Mouse (Mus musculus) intestine, embryonic 16.5 days (tissue): ENCODE measurements at regions not wholly inside any gene's neighbourhood (a gene's known extent, or its start where the extent isn't known, plus 50 kb on each side); places are given as distances from the start of the nearest gene placed in this dataset.

Experiments used
- ATAC-seq: fragments of 200-750 bp; cut with Nextera tagmentation; 2 replicates; pipeline ENCODE4 v1.8.0; 2017; ENCODE audit warnings: moderate TSS enrichment, moderate library complexity
- H3K27ac ChIP-seq: fragments of 300-500 bp; sonication (generic); 2 replicates; pipeline ENCODE4 v1.5.1; 2014; ENCODE audit warnings: mild to moderate bottlenecking, low read length
- H3K27me3 ChIP-seq: fragments of 300-500 bp; sonication (generic); replicated peaks from 2 replicates; pipeline ENCODE4 v1.6.1; 2014; ENCODE audit warnings: low read length, control low read depth, mixed read lengths; ENCODE audit not compliant: control insufficient read depth, insufficient read depth
- H3K36me3 ChIP-seq: fragments of 300-500 bp; sonication (generic); 2 replicates; pipeline ENCODE4 v1.6.1; 2014; ENCODE audit warnings: low read length, control low read depth; ENCODE audit not compliant: control insufficient read depth, insufficient read depth
- H3K4me1 ChIP-seq: fragments of 300-500 bp; sonication (generic); 2 replicates; pipeline ENCODE4 v1.6.1; 2014; ENCODE audit warnings: low read length, control low read depth, mixed read lengths; ENCODE audit not compliant: control insufficient read depth, insufficient read depth
- H3K4me2 ChIP-seq: fragments of 300-500 bp; sonication (generic); 2 replicates; pipeline ENCODE4 v1.6.1; 2014; ENCODE audit warnings: low read depth, low read length, control low read depth
- H3K4me3 ChIP-seq: fragments of 300-500 bp; sonication (generic); 2 replicates; pipeline ENCODE4 v1.5.1; 2014; ENCODE audit warnings: mild to moderate bottlenecking, low read length
- H3K9ac ChIP-seq: fragments of 300-500 bp; sonication (generic); 2 replicates; pipeline ENCODE4 v1.6.1; 2014; ENCODE audit warnings: low read depth, low read length
- H3K9me3 ChIP-seq: fragments of 300-500 bp; sonication (generic); 2 replicates; pipeline ENCODE4 v1.6.1; 2016; ENCODE audit warnings: low read length, control low read depth; ENCODE audit not compliant: control insufficient read depth
- WGBS: fragments of 180-500 bp; shearing (Covaris S2); extraction: QIAGEN DNeasy Blood & Tissue Kit; methylation state at CpG from one replicate; pipeline ENCODE4 v1.1.7; 2014; 5-methylcytosine and 5-hydroxymethylcytosine counted together

- Histone ChIP-seq H3K4me3 (no peak overlapping the region), H3K27me3 (no peaks in the 10 kb centered on the region), H3K9ac (no peak overlapping the region), H3K36me3 (no peaks in the 10 kb centered on the region), H3K27ac (no peak overlapping the region), H3K4me2 (no peak overlapping the region), H3K4me1 (0 out of 2 replicates have a peak, but pooled peaks cover 7% of the 10 kb centered on the region), H3K9me3 (no peaks in the 10 kb centered on the region)
- 61% methylated on average over 8 of the region's 8 CpGs for WGBS
- ATAC-seq, result no peak
Measured at GRCm38 (mm10) chr2:105607969-105608538, 60.6 kb upstream of the Pax6 start.

GRCm38 (mm10) chr2:105608756-105609155 lies 59.9 kb upstream of the Pax6 start:
- no peak overlapping the region for H3K4me2 ChIP-seq
- H3K9ac ChIP-seq, result no peak overlapping the region
- 0 out of 2 replicates have a peak, but pooled peaks cover 7% of the 10 kb centered on the region for H3K4me1 ChIP-seq
- ATAC-seq, result no peak
- H3K9me3 ChIP-seq, result no peaks in the 10 kb centered on the region
- 53% methylated on average over 7 of the region's 7 CpGs for WGBS
- no peaks in the 10 kb centered on the region for H3K36me3 ChIP-seq
- H3K4me3 ChIP-seq, result no peak overlapping the region
- no peaks in the 10 kb centered on the region for H3K27me3 ChIP-seq
- H3K27ac ChIP-seq, result no peak overlapping the region

- H3K36me3 ChIP-seq, result no peaks in the 10 kb centered on the region
- no peak overlapping the region for H3K4me3 ChIP-seq
- 53% methylated on average over 5 of the region's 5 CpGs for WGBS
- no peaks in the 10 kb centered on the region for H3K27me3 ChIP-seq
- H3K4me1 ChIP-seq, result 0 out of 2 replicates have a peak, but pooled peaks cover 7% of the 10 kb centered on the region
- no peak for ATAC-seq
- H3K27ac ChIP-seq, result no peak overlapping the region
- no peaks in the 10 kb centered on the region for H3K9me3 ChIP-seq
- no peak overlapping the region for H3K9ac ChIP-seq
- H3K4me2 ChIP-seq, result no peak overlapping the region
Measured at GRCm38 (mm10) chr2:105611014-105611413, 57.7 kb upstream of the Pax6 start.

- 23% methylated on average over 4 of the region's 4 CpGs for WGBS
- ATAC-seq, result no peak
- Histone ChIP-seq H3K4me1 (0 out of 2 replicates have a peak, but pooled peaks cover 7% of the 10 kb centered on the region), H3K4me2 (no peak overlapping the region), H3K9ac (no peak overlapping the region), H3K4me3 (no peak overlapping the region), H3K27me3 (no peaks in the 10 kb centered on the region), H3K9me3 (no peaks in the 10 kb centered on the region), H3K27ac (no peak overlapping the region), H3K36me3 (no peaks in the 10 kb centered on the region)
Measured at GRCm38 (mm10) chr2:105611651-105612050, 57.0 kb upstream of the Pax6 start.

- WGBS, result 11% methylated on average over 21 of the region's 21 CpGs
- Histone ChIP-seq H3K27ac (no peak overlapping the region), H3K36me3 (no peaks in the 10 kb centered on the region), H3K4me1 (0 out of 2 replicates have a peak, but pooled peaks cover 7% of the 10 kb centered on the region), H3K9me3 (no peaks in the 10 kb centered on the region), H3K4me2 (no peak overlapping the region), H3K9ac (no peak overlapping the region), H3K4me3 (no peak overlapping the region), H3K27me3 (no peaks in the 10 kb centered on the region)
- 0 out of 2 replicates have a peak, but pooled peaks have one; percentile 31 for ATAC-seq
Measured at GRCm38 (mm10) chr2:105612051-105612664, 56.5 kb upstream of the Pax6 start.

- Histone ChIP-seq H3K36me3 (no peaks in the 10 kb centered on the region), H3K4me1 (0 out of 2 replicates have a peak, but pooled peaks cover 7% of the 10 kb centered on the region), H3K4me2 (no peak overlapping the region), H3K9ac (no peak overlapping the region), H3K27me3 (no peaks in the 10 kb centered on the region), H3K9me3 (no peaks in the 10 kb centered on the region), H3K4me3 (no peak overlapping the region), H3K27ac (no peak overlapping the region)
- no peak for ATAC-seq
- WGBS, result 48% methylated on average over 7 of the region's 7 CpGs
Measured at GRCm38 (mm10) chr2:105612706-105613105, 56.0 kb upstream of the Pax6 start.

- no peak overlapping the region for H3K4me3 ChIP-seq
- H3K9ac ChIP-seq, result no peak overlapping the region
- H3K36me3 ChIP-seq, result no peaks in the 10 kb centered on the region
- ATAC-seq, result no peak
- WGBS, result 70% methylated on average over 6 of the region's 6 CpGs
- H3K27ac ChIP-seq, result no peak overlapping the region
- H3K27me3 ChIP-seq, result no peaks in the 10 kb centered on the region
- H3K4me1 ChIP-seq, result 0 out of 2 replicates have a peak, but pooled peaks cover 7% of the 10 kb centered on the region
- H3K9me3 ChIP-seq, result no peaks in the 10 kb centered on the region
- H3K4me2 ChIP-seq, result no peak overlapping the region
Measured at GRCm38 (mm10) chr2:105613243-105613642, 55.5 kb upstream of the Pax6 start.

- Histone ChIP-seq H3K4me2 (no peak overlapping the region; the same call in 1 of the 2 replicates), H3K9ac (no peak overlapping the region), H3K27ac (no peak overlapping the region), H3K36me3 (no peaks in the 10 kb centered on the region), H3K4me3 (no peak overlapping the region), H3K27me3 (no peaks in the 10 kb centered on the region), H3K4me1 (0 out of 2 replicates have a peak, but pooled peaks cover 7% of the 10 kb centered on the region), H3K9me3 (no peaks in the 10 kb centered on the region)
- WGBS, result 34% methylated on average over 18 of the region's 18 CpGs
- ATAC-seq, result no peak
Measured at GRCm38 (mm10) chr2:105615891-105616733, 52.6 kb upstream of the Pax6 start.
